Mouse (Mus musculus) thymus, adult 2 months (tissue): Measurements from ENCODE around the gene Btc.

Source experiments
- CTCF ChIP-seq: fragments of 200-500 bp; IDR thresholded peaks from 2 replicates; pipeline ENCODE4 v1.5.1; 2012; ENCODE audit warnings: mild to moderate bottlenecking, control low read depth, low read length, moderate library complexity, borderline replicate concordance; ENCODE audit not compliant: control insufficient read depth, poor library complexity, insufficient read depth; ENCODE audit errors: extremely low read depth
- POLR2A ChIP-seq: fragments of 200-500 bp; IDR thresholded peaks from 2 replicates; pipeline ENCODE4 v1.6.1; 2012; ENCODE audit warnings: mild to moderate bottlenecking, low read length, control low read depth, moderate library complexity; ENCODE audit not compliant: control insufficient read depth, poor library complexity, insufficient read depth; ENCODE audit errors: extremely low read depth

DNA sequence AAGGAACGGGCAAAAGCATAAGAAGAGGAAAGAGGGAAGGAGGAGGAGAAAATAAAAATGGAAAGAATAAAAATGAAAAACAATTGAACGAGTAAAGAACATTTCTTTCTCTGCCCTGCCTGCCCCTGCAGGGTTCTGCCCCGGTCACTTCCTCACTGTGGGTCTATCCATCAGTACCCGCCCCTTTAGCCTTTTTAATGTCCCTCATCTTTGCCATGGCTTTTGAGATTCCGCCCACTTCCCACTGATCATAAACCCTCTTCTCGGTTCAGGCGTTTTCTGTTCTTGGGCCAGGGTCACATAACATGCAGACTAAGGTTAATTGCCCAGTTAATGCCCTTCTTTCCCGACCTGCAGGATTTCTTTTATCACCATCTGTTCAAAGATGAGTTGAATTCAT, 25.8 kb upstream of the Btc start:
- TF ChIP-seq CTCF, result no peak
- no peak for TF ChIP-seq POLR2A
